Mouse (Mus musculus): Measurements from ENCODE around the gene Prr5l. TPM values are rescaled to one million over a fixed set of nuclear protein-coding genes. Genes with fewer than 3 reads are reported as not detected.
A peak's percentile ranks its signal among the peaks of the same experiment; 100 is the strongest.

Prr5l gene
- polyA plus RNA-seq, 1 experiment from 2014 or later: 22.8 TPM

GRCm38 (mm10) chr2:101763503-101763902 lies 119.3 kb downstream of the Prr5l start:
- WGBS: 85% methylated on average over 5 of the region's 5 CpGs
- no peaks in the 10 kb centered on the region for H3K9me3 ChIP-seq
- no peak for DNase-seq (ENCODE audit: low spot score)
- peaks cover 27% of the 10 kb centered on the region for H3K36me3 ChIP-seq (replicated peaks)
- H3K27ac ChIP-seq (replicated peaks): no peak overlapping the region
- H3K4me3 ChIP-seq: no peak overlapping the region
- H3K27me3 ChIP-seq (replicated peaks; ENCODE audit: low read depth, poor library complexity, severe bottlenecking): no peaks in the 10 kb centered on the region
- peaks cover 21% of the 10 kb centered on the region for H3K4me1 ChIP-seq

GRCm38 (mm10) chr2:101762955-101763386 lies 119.9 kb downstream of the Prr5l start:
- Histone ChIP-seq H3K4me1 (peaks cover 21% of the 10 kb centered on the region), H3K4me3 (no peak overlapping the region), H3K27ac (replicated peaks) (peak overlapping the region; percentile 44; the same call in 1 of the 2 replicates), H3K27me3 (replicated peaks; ENCODE audit: low read depth, poor library complexity, severe bottlenecking) (no peaks in the 10 kb centered on the region), H3K9me3 (no peaks in the 10 kb centered on the region), H3K36me3 (replicated peaks) (peaks cover 22% of the 10 kb centered on the region)
- 72% methylated on average over 4 of the region's 4 CpGs for WGBS
- DNase-seq (ENCODE audit: low spot score): no peak

GRCm38 (mm10) chr2:101762405-101762804 lies 120.4 kb downstream of the Prr5l start:
- Histone ChIP-seq H3K27me3 (replicated peaks; ENCODE audit: low read depth, poor library complexity, severe bottlenecking) (no peaks in the 10 kb centered on the region), H3K4me3 (no peak overlapping the region), H3K9me3 (no peaks in the 10 kb centered on the region), H3K27ac (replicated peaks) (peak overlapping the region; percentile 44; the same call in 1 of the 2 replicates), H3K36me3 (replicated peaks) (peaks cover 16% of the 10 kb centered on the region), H3K4me1 (peaks cover 26% of the 10 kb centered on the region)
- WGBS: 74% methylated on average over 10 of the region's 10 CpGs
- no peak for DNase-seq (ENCODE audit: low spot score)

- 90% methylated on average over 1 of the region's 1 CpGs for WGBS
- no peak for DNase-seq (ENCODE audit: low spot score)
Observed at GRCm38 (mm10) chr2:101761898-101762297, 120.9 kb downstream of the Prr5l start.

GRCm38 (mm10) chr2:101759523-101760277 lies 123.1 kb downstream of the Prr5l start:
- 78% methylated on average over 9 of the region's 9 CpGs for WGBS
- H3K4me3 ChIP-seq: no peak overlapping the region
- peaks cover 6% of the 10 kb centered on the region for H3K36me3 ChIP-seq (replicated peaks)
- no peaks in the 10 kb centered on the region for H3K27me3 ChIP-seq (replicated peaks; ENCODE audit: low read depth, poor library complexity, severe bottlenecking)
- H3K4me1 ChIP-seq: peaks cover 47% of the 10 kb centered on the region
- DNase-seq (ENCODE audit: low spot score): no peak
- H3K27ac ChIP-seq (replicated peaks): no peak overlapping the region
- H3K9me3 ChIP-seq: no peaks in the 10 kb centered on the region

More at GRCm38 (mm10) chr2:101761898-101762297, 120.9 kb downstream of the Prr5l start:
- Histone ChIP-seq H3K27me3 (replicated peaks; ENCODE audit: low read depth, poor library complexity, severe bottlenecking) (no peaks in the 10 kb centered on the region), H3K36me3 (replicated peaks) (peaks cover 12% of the 10 kb centered on the region), H3K27ac (replicated peaks) (no peak overlapping the region), H3K9me3 (no peaks in the 10 kb centered on the region), H3K4me1 (peaks cover 26% of the 10 kb centered on the region), H3K4me3 (no peak overlapping the region)

- Histone ChIP-seq H3K36me3 (replicated peaks) (no peaks in the 10 kb centered on the region), H3K4me3 (no peak overlapping the region), H3K9me3 (no peaks in the 10 kb centered on the region), H3K27me3 (replicated peaks; ENCODE audit: low read depth, poor library complexity, severe bottlenecking) (no peaks in the 10 kb centered on the region), H3K4me1 (peaks cover 56% of the 10 kb centered on the region), H3K27ac (replicated peaks) (no peak overlapping the region)
- WGBS: 92% methylated on average over 1 of the region's 1 CpGs
- DNase-seq (ENCODE audit: low spot score): no peak
Observed at GRCm38 (mm10) chr2:101757806-101758205, 125.0 kb downstream of the Prr5l start.

GRCm38 (mm10) chr2:101756069-101756753 lies 126.6 kb downstream of the Prr5l start:
- Histone ChIP-seq H3K4me1 (peaks cover 65% of the 10 kb centered on the region), H3K27me3 (replicated peaks; ENCODE audit: low read depth, poor library complexity, severe bottlenecking) (no peaks in the 10 kb centered on the region), H3K9me3 (no peaks in the 10 kb centered on the region), H3K27ac (replicated peaks) (peak overlapping the region; percentile 57; the same call in 1 of the 2 replicates), H3K36me3 (replicated peaks) (no peaks in the 10 kb centered on the region), H3K4me3 (no peak overlapping the region)
- WGBS: 24% methylated on average over 7 of the region's 7 CpGs
- no peak for DNase-seq (ENCODE audit: low spot score)

GRCm38 (mm10) chr2:101754939-101755555 lies 127.8 kb downstream of the Prr5l start:
- H3K9me3 ChIP-seq: no peaks in the 10 kb centered on the region
- WGBS: 5% methylated on average over 11 of the region's 11 CpGs
- H3K27ac ChIP-seq (replicated peaks): peak overlapping the region; percentile 78
- peak overlapping the region; percentile 38 for H3K4me3 ChIP-seq
- peak; percentile 55 for DNase-seq (ENCODE audit: low spot score)
- no peaks in the 10 kb centered on the region for H3K27me3 ChIP-seq (replicated peaks; ENCODE audit: low read depth, poor library complexity, severe bottlenecking)
- no peaks in the 10 kb centered on the region for H3K36me3 ChIP-seq (replicated peaks)
- H3K4me1 ChIP-seq: peaks cover 74% of the 10 kb centered on the region

GRCm38 (mm10) chr2:101754428-101754827 lies 128.4 kb downstream of the Prr5l start:
- DNase-seq (ENCODE audit: low spot score): no peak
- Histone ChIP-seq H3K9me3 (no peaks in the 10 kb centered on the region), H3K4me1 (peaks cover 68% of the 10 kb centered on the region), H3K4me3 (peak overlapping the region; percentile 38; the same call in 1 of the 2 replicates), H3K36me3 (replicated peaks) (peaks cover under 1% of the 10 kb centered on the region; the same call in 1 of the 2 replicates), H3K27ac (replicated peaks) (peak overlapping the region; percentile 78), H3K27me3 (replicated peaks; ENCODE audit: low read depth, poor library complexity, severe bottlenecking) (no peaks in the 10 kb centered on the region)
- 40% methylated on average over 4 of the region's 4 CpGs for WGBS

GRCm38 (mm10) chr2:101752979-101753378 lies 129.8 kb downstream of the Prr5l start:
- WGBS: 93% methylated on average over 6 of the region's 6 CpGs
- no peak for DNase-seq (ENCODE audit: low spot score)
- no peaks in the 10 kb centered on the region for H3K9me3 ChIP-seq
- H3K27ac ChIP-seq (replicated peaks): 0 out of 2 replicates have a peak overlapping the region, but pooled peaks have one; percentile 24
- no peak overlapping the region for H3K4me3 ChIP-seq
- peaks cover 3% of the 10 kb centered on the region for H3K36me3 ChIP-seq (replicated peaks)
- peaks cover 67% of the 10 kb centered on the region for H3K4me1 ChIP-seq
- H3K27me3 ChIP-seq (replicated peaks; ENCODE audit: low read depth, poor library complexity, severe bottlenecking): no peaks in the 10 kb centered on the region

- H3K27ac ChIP-seq (replicated peaks): 0 out of 2 replicates have a peak overlapping the region, but pooled peaks have one; percentile 24
- H3K36me3 ChIP-seq (replicated peaks): peaks cover 3% of the 10 kb centered on the region
- DNase-seq (ENCODE audit: low spot score): no peak
- no peaks in the 10 kb centered on the region for H3K27me3 ChIP-seq (replicated peaks; ENCODE audit: low read depth, poor library complexity, severe bottlenecking)
- no peak overlapping the region for H3K4me3 ChIP-seq
- no peaks in the 10 kb centered on the region for H3K9me3 ChIP-seq
- peaks cover 62% of the 10 kb centered on the region for H3K4me1 ChIP-seq
- WGBS: 85% methylated on average over 7 of the region's 7 CpGs
Observed at GRCm38 (mm10) chr2:101752402-101752801, 130.4 kb downstream of the Prr5l start.

- no peaks in the 10 kb centered on the region for H3K9me3 ChIP-seq
- H3K36me3 ChIP-seq (replicated peaks): peaks cover 8% of the 10 kb centered on the region
- H3K27ac ChIP-seq (replicated peaks): peak overlapping the region; percentile 76
- 34% methylated on average over 4 of the region's 4 CpGs for WGBS
- peak; percentile 58 for DNase-seq (ENCODE audit: low spot score)
- no peaks in the 10 kb centered on the region for H3K27me3 ChIP-seq (replicated peaks; ENCODE audit: low read depth, poor library complexity, severe bottlenecking)
- no peak overlapping the region for H3K4me3 ChIP-seq
- peaks cover 58% of the 10 kb centered on the region for H3K4me1 ChIP-seq
Observed at GRCm38 (mm10) chr2:101751236-101751922, 131.4 kb downstream of the Prr5l start.

All from embryonic facial prominence, embryonic 10.5 days (tissue).